Mouse (Mus musculus) ES-Bruce4 (cell line): ENCODE data around the gene Homer3.

ENCODE experiments used
- CTCF ChIP-seq: IDR thresholded peaks from one replicate; pipeline ENCODE4 v1.8.1; 2011; ENCODE audit warnings: low read depth, low read length
- POLR2A ChIP-seq: IDR thresholded peaks from one replicate; pipeline ENCODE4 v1.8.1; 2011; ENCODE audit warnings: low read length; ENCODE audit not compliant: insufficient read depth

- no peak for TF ChIP-seq CTCF
- no peak for TF ChIP-seq POLR2A
Observed at GRCm38 (mm10) chr8:70268311-70268710, 14.3 kb upstream of the Homer3 start.
